Mouse (Mus musculus) bone marrow macrophage, adult 2 months (primary cell): Measurements from ENCODE around the gene Qsox2.

Experiments
- CTCF ChIP-seq: IDR thresholded peaks from 2 replicates; pipeline ENCODE4 v1.5.1; 2012; ENCODE audit warnings: low read depth, mild to moderate bottlenecking, low read length, moderate library complexity
- POLR2A ChIP-seq: IDR thresholded peaks from 2 replicates; pipeline ENCODE4 v1.6.1; 2012; ENCODE audit warnings: mild to moderate bottlenecking, low read depth, low read length, borderline replicate concordance

GRCm38 (mm10) chr2:26201926-26202848, 35.1 kb downstream of the Qsox2 start:
- TF ChIP-seq POLR2A (no peak), CTCF (no peak)
